Mouse (Mus musculus) gastrocnemius, adult 18-20 months (tissue): Measurements from ENCODE around the gene Filip1l. TPM values are rescaled to one million over a fixed set of nuclear protein-coding genes. Genes with fewer than 3 reads are reported as not detected.

Experiments
- DNase-seq: peaks from one replicate; pipeline ENCODE4 v3.0.0; 2021; ENCODE audit warnings: low spot score
- total RNA-seq, 2 experiments: library from RNA; stranded (reverse); gene quantifications; 2 replicates each; pipeline ENCODE4 v1.2.3; 2021

The Filip1l gene
- total RNA-seq, 2 experiments from 2014 or later = 44.0 to 60.2 TPM

DNA sequence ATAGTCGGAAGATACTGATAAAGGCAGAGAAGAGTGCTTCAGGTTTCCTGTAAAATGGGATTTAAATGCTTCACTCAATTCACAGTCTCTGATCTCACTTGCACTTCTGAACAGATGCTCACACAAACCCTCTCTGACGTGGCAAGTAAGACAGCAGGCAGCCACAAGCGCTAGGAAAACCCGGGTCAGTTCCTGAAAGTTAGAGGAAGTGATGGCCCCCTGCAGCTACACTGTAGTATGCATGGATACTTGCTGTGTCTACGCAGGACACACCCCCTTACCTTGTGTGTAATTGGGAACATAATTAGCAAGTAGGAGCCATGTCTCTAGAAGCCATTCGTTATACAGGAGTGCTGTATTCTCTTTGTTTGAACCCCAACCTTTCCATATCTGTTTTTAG, 129.4 kb downstream of the Filip1l start:
- DNase-seq = no peak

DNA sequence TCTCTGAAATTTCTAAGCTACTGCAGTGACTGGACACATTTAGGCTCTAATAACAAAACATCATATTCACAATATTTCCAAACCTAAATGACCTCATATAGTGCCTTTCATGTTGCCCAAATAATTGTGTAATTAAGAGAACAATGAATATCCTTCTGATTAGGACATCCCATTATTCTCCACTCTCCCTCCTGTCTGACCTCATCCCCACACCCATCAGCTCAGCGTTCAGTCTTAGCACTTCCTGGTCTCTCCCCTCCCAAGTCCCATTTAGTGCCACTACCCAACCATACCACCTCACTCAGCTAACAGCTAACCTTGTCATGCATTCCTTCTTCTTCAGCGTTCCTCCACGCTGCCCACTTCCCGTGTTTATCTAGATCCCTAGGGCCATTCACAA, 130.0 kb downstream of the Filip1l start:
- DNase-seq = no peak

DNA sequence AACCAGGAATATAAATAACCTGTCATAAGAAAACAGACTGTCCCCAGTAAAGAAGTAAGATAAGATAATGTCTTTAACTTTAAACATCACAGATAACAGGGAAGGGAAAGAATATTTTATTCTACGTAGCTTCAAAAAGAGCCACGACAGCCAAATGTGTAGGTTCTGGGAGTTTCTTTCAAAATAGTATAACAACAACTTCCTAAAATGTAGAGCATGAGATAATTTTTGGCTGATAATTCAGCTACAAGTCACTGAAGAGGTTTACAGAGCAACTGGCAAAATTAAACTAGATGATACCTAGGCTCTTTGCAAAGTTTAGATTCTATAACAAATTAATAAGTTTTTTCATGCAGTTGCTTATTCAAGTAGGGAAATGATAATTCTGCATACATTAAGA, 130.6 kb downstream of the Filip1l start:
- DNase-seq = no peak

DNA sequence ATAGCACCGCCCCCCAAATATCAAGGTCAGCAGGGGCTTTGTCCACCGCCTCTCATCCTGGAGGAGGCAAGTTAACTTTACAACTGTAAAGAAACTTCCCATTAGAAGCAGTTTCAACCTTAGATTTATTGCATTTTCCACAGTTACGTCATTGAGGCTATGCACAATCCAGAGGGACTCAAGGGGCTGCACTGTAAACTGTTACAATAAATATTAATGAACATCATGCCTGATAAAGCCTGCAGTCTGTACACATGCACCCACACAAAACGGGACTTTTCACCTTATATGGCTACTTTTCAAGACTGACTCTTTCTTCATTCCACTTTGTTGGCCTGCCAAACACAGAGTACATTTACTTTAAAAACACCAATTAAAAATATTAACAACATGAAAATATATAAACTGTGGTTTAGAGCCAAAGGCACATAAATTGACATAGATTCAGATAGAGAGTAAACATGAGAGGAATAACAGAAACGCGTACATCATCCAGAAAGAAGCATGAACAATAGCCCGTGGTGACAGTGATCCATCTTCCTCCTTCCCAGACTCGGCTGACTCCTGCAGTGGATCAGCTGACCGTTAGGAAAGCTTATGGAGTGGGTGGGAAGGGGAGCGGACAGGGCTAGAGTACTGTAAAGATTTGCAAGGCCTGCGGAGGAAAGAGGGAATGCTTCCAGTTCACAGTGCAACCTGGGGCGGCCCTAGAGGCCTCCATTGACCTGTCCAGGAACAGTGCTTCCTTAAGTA, 131.3 kb downstream of the Filip1l start:
- no peak for DNase-seq

DNA sequence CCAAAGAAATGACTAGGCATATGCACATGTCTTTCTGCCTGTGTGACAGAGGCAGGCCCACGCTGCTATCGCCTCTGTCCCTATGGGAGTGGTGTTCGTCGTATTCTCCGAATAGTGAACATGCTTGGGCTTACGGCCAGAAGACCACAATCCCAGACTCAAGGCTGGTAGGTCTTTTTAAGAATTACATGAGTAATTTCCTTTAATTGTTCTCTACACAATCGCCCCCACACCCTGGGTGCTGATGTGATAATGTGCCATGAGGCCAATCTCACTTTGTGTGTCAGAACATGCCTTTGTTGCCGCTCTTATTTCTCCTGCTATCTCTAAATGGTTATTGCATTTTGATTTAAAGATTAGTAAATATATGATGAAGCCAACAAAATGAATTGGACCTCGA, 132.4 kb downstream of the Filip1l start:
- no peak for DNase-seq

DNA sequence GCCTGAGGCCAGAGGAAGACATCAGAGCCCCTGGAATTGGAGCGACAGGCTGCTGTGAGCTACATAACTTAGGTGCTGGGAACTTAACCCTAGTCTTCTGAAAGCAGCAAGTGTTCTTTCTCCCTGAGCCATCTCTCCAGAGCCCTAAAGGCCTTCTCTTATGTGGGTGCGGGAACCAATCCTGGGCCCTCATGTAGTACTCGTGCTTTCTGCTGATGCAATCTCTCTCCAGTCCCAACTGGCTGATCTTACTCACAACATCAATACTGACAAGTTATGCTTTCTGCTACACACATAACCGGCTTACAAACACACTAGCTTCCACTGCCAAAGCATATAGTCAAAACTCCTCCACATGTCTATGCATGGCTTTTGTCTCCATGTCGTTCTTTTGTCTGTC, 133.4 kb downstream of the Filip1l start:
- no peak for DNase-seq

DNA sequence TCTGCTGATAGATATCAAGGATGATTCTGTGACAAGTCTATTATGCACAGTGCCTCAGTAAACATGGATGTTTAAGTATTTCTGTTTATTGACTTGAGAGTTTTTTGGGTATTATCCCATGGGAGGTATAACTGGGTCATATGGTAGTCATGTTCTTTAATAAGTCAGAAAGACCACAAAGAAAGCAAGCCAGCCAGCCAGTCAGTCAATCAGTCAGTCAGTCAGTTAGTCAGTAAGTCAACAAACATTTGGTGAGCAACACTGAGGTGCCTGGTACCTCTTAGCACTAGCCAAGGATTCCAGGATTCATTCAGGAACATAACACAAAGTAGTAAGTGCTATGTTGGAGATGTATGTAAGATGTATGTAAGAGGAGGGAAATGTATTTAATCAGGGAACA, 135.8 kb downstream of the Filip1l start:
- no peak for DNase-seq

DNA sequence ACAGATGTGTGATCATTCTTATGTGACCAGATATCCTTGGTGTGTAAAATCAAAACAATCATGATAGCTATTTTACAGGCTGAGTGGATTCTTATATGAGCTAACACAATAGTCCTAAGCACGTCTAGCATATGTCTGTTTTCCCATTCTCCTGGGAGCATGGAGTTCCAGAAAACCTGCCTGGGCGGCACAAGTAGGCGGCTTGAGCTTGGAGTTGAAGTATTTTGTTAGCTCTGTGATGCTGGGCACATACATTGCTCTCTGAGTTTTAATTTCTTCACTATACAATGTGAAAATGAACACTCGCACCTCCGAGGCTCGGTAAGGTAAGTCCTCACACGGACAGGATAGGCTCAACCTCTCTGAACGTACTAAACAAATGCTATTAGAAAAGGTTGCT, 137.8 kb downstream of the Filip1l start:
- no peak for DNase-seq

DNA sequence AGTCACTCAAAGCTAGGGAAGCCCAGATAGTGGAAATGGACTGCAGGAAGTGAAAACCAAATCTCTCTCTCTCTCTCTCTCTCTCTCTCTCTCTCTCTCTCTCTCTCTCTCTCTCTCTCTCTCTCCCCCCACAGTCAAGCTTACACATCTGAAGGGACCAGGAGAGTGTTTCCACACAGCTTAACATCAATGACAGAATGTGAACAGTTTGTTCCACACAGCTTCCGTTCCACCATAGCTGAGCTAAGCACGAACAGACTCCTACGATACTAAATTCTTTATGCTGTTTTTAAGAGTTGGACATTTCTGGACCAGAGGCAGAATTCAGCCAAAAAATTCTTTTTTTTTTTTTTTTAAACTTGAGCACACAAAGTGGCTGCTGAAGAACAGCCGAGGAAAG, 139.0 kb downstream of the Filip1l start:
- DNase-seq = no peak

DNA sequence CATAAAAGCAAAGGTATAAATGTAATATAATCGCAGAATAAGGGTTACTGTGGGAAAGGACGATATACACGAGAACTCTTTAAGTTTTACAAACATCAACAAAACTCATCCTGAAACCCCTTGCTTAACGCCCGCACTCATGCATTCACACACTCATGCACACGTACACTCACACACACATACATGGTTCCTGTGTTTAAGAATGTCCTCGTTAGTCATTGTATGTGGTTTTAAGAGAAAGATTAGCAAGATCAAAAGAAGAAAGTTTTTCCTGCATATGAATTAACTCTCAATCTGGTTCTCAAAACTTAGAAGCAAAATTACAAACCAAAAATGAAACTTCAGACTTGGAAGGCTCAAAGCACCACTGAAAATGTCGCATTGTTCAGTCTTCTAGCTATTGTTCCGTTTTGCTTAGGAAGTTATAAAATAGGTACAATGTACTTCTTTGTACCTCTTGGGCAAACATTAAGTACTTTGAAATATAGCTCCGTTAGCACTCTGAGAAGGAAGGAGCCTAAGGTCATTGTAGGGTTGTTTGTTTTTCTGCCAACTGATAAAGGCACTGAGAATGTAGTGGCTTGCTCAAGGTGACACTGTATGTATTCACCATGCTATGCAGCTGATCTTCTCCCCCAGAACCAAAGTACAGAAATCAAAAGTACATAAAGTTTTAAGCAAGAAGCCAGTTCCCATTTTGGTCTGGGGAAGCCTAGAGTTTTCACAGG, 142.7 kb downstream of the Filip1l start:
- DNase-seq = no peak

DNA sequence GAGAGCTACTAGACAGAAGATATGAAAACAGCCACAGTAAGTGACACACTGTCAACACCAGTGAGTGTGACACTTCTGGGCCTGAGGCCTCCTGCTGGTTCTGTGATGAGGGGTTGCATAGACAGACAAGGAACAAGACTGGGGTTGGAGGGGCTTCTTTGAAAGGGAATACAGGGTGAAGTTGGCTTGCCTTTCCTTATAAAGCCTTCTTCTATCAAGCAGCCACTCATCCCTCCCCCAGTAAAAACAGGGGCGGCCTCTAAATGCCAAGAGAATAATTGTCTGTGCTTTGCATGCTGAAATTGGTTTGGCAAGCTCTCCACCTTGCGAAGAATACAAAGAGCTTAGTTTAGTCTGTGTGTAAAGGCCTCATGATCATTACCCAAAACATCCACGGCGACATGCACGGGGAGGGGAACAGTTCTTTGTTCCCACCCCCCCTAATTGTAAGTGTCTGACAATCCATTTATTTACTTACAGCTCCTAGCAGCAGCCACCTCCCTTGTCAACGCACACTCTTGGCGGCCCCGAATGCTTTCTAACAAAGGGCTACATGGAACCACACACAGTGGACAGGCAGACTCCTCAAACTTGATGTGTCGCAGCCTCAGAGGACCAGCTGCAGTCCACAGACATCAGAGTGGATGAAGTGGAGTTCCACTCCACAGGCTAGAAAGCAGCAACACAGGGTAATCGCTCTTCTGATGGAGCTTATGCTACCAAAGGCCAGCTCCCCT, 143.7 kb downstream of the Filip1l start:
- DNase-seq = no peak

DNA sequence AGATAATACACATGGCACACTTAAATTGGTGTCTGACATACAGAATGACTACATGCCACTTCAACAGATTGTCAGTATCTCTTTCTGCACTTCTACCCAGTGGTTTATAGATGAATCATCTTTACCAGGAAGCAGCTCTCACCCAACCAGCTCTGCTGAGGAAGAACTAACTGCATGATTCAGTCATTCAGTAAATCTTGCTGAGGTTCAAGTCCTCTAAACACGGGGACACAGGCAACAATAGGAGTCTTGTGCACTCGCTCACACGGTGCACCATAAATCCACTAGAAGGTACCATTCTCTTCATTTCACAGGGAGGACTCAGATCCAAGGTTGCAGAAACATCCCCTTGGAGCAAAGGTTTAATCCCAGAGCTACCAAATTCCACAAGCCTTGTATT, 148.0 kb downstream of the Filip1l start:
- no peak for DNase-seq

DNA sequence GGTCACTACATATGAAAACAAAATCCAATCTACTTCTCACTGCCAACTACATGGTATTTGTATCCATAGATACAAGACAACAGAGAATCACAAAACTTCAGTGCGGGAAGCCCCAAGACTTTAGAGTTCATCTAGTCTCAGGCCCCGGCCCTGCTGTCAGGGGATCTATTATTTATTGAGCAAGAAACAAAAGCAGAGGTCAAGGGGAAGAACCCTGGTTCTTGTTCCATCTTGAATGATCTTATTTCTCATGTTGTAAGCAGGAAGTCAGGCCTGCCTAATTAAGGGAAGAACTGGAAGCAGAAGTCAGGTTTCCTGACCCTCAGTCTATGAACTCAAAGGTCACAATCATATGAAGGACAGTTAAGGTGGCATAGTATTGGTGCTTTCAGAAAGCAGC, 149.3 kb downstream of the Filip1l start:
- DNase-seq = no peak

DNA sequence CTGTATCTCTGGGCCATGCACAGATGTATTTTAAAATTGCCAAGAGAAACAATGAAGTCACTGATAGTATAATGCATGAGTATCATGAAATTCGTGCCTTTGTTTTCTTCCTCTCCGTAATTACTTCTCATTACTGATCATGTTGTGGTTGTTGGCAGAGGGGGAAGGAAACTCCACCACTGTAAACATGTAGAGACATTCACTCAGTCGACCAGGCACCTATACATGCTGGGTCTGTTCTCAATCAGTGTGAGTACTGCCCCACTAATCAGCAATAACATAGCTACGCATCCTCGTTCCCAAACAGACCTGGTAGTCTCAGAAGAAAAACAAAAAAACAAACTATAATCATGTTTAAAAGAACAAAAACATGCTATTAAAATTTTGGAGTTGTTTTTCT, 149.9 kb downstream of the Filip1l start:
- no peak for DNase-seq

DNA sequence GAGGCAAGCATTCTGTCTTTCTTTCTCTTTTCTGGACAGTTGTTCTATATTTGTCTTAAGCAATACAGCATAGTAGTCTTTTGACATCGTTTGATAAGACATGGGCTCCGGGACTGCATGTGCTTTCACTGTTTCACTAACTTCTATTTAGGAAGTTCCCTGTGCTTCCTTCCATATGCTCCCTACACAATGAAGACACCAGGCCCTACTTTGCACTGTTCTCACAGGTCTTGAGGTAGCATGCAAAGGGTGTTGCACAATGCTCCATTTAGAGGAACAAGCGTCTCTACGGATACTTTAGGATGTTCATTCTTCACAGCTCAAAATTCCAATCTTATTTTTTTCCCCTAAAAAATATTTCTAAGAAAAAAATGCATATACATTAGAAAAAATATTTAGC, 151.8 kb downstream of the Filip1l start:
- DNase-seq = no peak

DNA sequence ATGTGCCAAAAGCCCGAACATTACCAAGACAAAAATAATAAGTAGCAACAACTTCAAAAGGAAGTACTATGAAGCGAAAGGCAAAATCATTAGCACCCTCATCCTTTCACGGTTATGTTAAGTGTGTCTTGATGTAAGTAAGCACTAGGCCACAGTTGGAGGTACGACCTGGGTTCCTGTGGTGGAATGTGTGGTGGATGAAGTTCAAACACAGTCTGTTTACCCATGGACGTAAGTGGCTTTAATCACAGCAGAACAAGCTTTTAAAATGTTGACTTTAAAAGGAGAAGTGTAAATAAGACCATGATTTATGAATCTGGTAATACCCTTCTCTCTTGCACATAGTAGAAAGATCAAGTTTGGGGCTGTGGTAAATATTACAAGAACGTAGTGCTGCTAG, 153.2 kb downstream of the Filip1l start:
- DNase-seq = no peak

DNA sequence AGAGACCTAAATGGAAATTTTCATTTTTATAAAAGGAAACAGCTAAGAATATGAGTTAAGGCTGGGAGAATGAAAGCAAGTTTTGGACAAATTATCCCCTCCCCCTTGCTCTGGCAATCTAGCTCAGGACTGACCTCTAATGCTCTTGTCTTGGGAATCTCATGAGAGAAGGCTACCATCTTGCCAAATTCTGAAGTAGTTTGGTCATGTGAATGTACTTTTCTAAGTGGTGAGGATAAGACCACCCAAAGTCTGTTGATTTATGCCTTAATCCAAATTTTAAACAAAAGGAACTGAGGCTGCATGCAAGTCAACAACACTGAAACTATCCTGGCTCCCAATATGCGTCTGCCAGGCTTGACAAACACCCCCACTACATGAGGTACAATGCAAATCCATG, 155.5 kb downstream of the Filip1l start:
- DNase-seq = no peak

DNA sequence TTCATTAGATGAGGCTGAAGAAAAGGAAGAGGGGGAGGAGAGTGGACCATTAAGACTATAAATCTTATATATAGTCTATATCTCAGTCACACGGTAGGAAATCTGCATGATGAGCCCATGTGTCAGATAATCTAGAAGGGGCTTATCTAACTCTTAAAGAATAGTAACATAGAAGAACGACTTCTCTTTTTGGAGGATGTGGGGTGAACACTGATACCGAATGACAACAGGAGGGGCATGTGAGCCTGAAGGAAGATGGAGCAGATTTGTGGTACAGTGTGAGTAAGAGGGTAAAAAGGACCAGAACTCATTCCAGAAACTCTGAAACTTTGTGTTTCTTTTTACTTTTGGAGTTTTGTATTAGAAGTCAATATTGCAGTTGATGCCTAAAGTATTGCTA, 156.2 kb downstream of the Filip1l start:
- DNase-seq = no peak

DNA sequence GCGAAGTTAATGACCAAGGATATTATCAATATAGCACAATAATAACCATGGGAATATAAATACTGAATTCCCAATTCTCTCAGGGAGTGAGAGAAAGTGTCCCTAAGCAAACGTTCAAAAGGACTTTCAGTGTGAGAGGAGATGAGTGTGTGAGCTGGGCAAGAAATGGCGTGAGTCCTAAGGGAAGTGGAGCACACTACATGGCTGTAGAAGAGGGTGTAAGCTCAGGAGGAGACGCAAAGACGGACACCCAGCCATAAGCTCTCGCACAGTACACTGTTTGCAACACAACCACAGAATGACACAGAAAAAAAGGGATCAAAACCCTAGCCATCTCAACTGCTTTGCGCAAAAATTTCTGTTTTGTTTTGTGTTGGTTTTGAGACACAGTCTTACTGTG, 160.7 kb downstream of the Filip1l start:
- no peak for DNase-seq

DNA sequence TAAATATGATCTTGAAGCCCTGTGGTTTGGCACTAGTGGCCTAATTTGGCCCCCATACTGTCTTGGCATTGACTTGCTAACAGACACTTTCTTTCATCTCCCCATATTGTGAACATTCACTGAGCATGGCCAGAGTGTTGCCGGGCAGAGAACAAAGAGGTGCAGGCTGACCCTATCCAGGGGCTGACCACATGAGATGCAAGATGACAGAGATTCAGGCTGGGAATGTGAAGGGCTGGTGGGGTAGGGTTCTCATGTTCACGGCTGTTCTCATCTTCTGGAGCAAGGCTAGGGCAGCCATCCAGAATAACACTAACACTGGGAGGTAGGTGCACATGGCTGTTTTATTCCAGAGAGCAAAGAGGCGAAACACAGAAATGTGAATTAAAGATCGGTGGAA, 161.5 kb downstream of the Filip1l start:
- no peak for DNase-seq

DNA sequence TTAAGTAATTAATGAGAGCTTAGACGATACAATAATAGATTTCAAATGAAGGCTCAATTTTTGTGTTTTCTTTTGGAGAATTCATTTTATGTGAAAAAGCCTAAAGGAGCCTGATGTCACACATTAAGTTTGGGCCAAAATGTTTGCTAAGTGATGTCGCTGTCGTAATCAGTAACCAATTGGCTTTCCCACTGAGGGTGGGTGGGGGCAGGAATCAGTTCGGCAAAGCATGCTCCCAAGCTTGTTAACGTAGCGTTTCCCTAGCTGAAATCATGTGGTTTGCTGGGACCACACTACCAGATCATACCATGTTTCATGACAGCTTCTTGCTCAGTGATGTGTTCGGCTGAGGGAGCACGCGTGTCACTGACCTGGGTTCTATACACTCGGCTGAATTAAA, 162.7 kb downstream of the Filip1l start:
- DNase-seq = peak; percentile 46

DNA sequence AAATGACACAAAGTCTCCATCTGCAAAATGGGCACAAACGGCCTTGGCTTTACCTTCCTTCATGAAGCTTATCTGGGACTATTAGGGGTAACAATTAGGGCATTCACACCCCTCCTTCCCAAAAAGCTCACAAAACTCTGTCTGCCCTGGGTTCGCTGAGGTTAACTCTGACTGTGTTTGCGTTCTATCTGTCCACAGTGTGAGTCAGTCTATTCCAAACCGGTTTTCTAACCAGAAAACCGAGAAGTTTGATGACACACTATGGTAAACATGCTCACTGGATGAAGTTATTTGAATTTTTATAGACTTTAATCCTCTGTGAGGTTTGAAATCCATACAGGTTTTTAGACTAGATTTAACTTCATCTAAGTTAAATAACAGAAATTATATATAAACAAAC, 172.2 kb downstream of the Filip1l start:
- DNase-seq = no peak

DNA sequence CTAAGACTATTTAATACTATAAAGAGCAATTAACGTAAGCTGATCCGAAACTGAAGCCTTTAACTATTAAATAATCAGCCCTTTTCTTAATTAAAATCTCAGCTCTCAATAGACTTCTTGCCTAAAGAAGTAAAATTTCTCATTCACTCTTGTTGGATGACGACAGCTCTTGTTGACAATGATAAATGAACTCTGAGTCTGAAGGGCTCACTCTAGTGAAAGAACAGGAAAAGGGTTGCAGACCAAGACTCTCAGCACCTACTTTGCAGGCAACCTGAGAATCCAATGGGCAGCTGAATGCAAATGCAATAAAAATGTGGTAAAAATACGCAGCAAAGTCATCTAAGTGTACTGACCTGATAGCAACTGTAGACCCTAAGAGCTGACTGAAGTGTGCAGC, 172.6 kb downstream of the Filip1l start:
- no peak for DNase-seq
